Mouse (Mus musculus) splenic B cell, adult 2 months (primary cell): ENCODE measurements at regions not wholly inside any gene's neighbourhood (a gene's known extent, or its start where the extent isn't known, plus 50 kb on each side); places are given as distances from the start of the nearest gene placed in this dataset.

Experiments used
- DNase-seq: peaks from one replicate; pipeline ENCODE4 v3.0.0-alpha.2; 2011; ENCODE audit warnings: low read depth, low spot score
- H3K27me3 ChIP-seq: 2 replicates; pipeline ENCODE4 v1.6.1; 2012; ENCODE audit warnings: mild to moderate bottlenecking, low read length, moderate library complexity, mixed read lengths; ENCODE audit not compliant: control insufficient read depth, poor library complexity, insufficient read depth, severe bottlenecking
- H3K36me3 ChIP-seq: 2 replicates; pipeline ENCODE4 v1.6.1; 2012; ENCODE audit warnings: mild to moderate bottlenecking, low read length, moderate library complexity, mixed read lengths; ENCODE audit not compliant: control insufficient read depth, poor library complexity, insufficient read depth, severe bottlenecking

DNA sequence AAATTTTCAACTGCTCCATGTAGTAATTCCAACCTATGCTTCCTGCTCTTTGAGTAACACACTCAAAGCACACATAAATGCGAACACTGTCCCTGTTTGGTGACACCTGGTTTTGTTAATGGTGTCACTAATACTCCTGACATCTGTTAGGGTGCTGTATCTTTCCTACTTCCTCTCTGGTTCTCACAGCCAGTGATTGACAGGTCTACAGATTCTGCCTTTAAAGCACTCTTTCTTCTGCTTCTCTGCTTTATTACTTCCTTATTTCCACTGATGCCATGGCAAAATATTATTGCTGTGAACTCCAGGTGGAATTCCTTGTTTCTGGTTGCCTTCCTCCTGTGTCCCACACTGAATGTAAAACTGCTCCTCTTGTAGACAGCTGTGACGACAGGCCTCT, 63.5 kb upstream of the Pam start:
- no peaks in the 10 kb centered on the region for H3K36me3 ChIP-seq
- no peak for DNase-seq
- H3K27me3 ChIP-seq: no peaks in the 10 kb centered on the region

- no peaks in the 10 kb centered on the region for H3K36me3 ChIP-seq
- no peak for DNase-seq
- no peaks in the 10 kb centered on the region for H3K27me3 ChIP-seq
Observed at GRCm38 (mm10) chr1:98147361-98147760, 51.9 kb upstream of the Pam start.
